In genomic region chr6:114071564-114071963, GRCm38 (mm10) we compare ENCODE assay signal across 10 mouse cellular contexts. TPM values are rescaled to one million over a fixed set of nuclear protein-coding genes. Genes with fewer than 3 reads are reported as not detected.
DNase-seq lines count a peak whose midpoint lies in the region; ATAC-seq lines count a peak whose summit lies in the region.
"Had no signal": no experiment of that assay in that cellular context is flagged by ENCODE, and none has a peak within 500 bp of the region (broad histone marks: within the 10 kb centered on the region; RNA-seq: fewer than 3 reads in every experiment).

No protein-coding gene starts in this region.

- no peak overlapping the region for H3K27ac ChIP-seq in liver, embryonic 12.5 days
- H3K27ac ChIP-seq in forebrain, embryonic 15.5 days (replicated peaks) = no peak overlapping the region

- H3K9ac ChIP-seq in liver, embryonic 12.5 days = no peak overlapping the region
- no peak overlapping the region for H3K9ac ChIP-seq in forebrain, embryonic 15.5 days (replicated peaks)

- H3K9me3 ChIP-seq in liver, embryonic 12.5 days (replicated peaks) = no peaks in the 10 kb centered on the region
- no peaks in the 10 kb centered on the region for H3K9me3 ChIP-seq in forebrain, embryonic 15.5 days

- H3K27me3 ChIP-seq in liver, embryonic 12.5 days (replicated peaks) = no peaks in the 10 kb centered on the region; the same call in 1 of the 2 replicates
- no peaks in the 10 kb centered on the region for H3K27me3 ChIP-seq in forebrain, embryonic 15.5 days

- H3K4me2 ChIP-seq in liver, embryonic 12.5 days = no peak overlapping the region
- no peak overlapping the region for H3K4me2 ChIP-seq in forebrain, embryonic 15.5 days (replicated peaks)

- H3K4me1 ChIP-seq in liver, embryonic 12.5 days = no peaks in the 10 kb centered on the region
- no peaks in the 10 kb centered on the region for H3K4me1 ChIP-seq in forebrain, embryonic 15.5 days

- H3K4me3 ChIP-seq in liver, embryonic 12.5 days = no peak overlapping the region
- no peak overlapping the region for H3K4me3 ChIP-seq in forebrain, embryonic 15.5 days
- H3K4me3 ChIP-seq: erythroblast, embryonic 14.5 days had no signal

- ATAC-seq in liver, embryonic 12.5 days = no peak
- ATAC-seq in forebrain, embryonic 15.5 days (replicated peaks) = 0 out of 2 replicates have a peak, but pooled peaks have one; percentile 63

- DNase-seq in liver = peak; percentile 25
- peak; percentile 74 for DNase-seq in NIH3T3 (ENCODE audit: low read depth)
- DNase-seq in cerebellum, adult 18-20 months = peak; percentile 75 to 81
- DNase-seq in layer of hippocampus, postnatal 36 days = peak; percentile 39 to 49
- DNase-seq in naive thymus-derived CD4-positive, alpha-beta T cell, adult 2 months (ENCODE audit: low read depth) = peak; percentile 9
- no peak for DNase-seq in spleen, adult 12 weeks (ENCODE audit: low spot score)

- no peaks in the 10 kb centered on the region for H3K36me3 ChIP-seq in liver, embryonic 12.5 days
- no peaks in the 10 kb centered on the region for H3K36me3 ChIP-seq in forebrain, embryonic 15.5 days

- 6% methylated on average over 4 of the region's 4 CpGs for WGBS in liver, embryonic 12.5 days (ENCODE audit: insufficient replicate concordance)
- 4% methylated on average over 4 of the region's 4 CpGs for WGBS in forebrain, embryonic 15.5 days

RNA-seq across cellular contexts. Expression of gene Atp2b2, which starts 29.2 kb away (rescaled TPM):
- polyA plus RNA-seq in liver, embryonic 12.5 days (2016; fragmentation: Nextera tagmentation; extraction: Ambion mirVana) = 0.30 and 0.35 TPM in 2 replicates
- polyA plus RNA-seq in forebrain, embryonic 15.5 days (2015; fragmentation: Nextera tagmentation; extraction: Ambion mirVana) = 26.6 and 28.8 TPM in 2 replicates
- total RNA-seq in layer of hippocampus, postnatal 36 days (2021) = 100 to 1,000 TPM; 324 to 330 TPM
- polyA plus RNA-seq: erythroblast, embryonic 14.5 days had no signal

RNA-seq across cellular contexts. Expression of gene Slc6a11, which starts 59.5 kb away (rescaled TPM):
- not detected in 2 replicates for polyA plus RNA-seq in liver, embryonic 12.5 days (2016; fragmentation: Nextera tagmentation; extraction: Ambion mirVana)
- 10.7 and 16.4 TPM in 2 replicates for polyA plus RNA-seq in forebrain, embryonic 15.5 days (2015; fragmentation: Nextera tagmentation; extraction: Ambion mirVana)
- total RNA-seq in layer of hippocampus, postnatal 36 days (2021) = 10 to 100 TPM; 85.6 to 92.5 TPM
- polyA plus RNA-seq: erythroblast, embryonic 14.5 days; liver, embryonic 16.5 days had no signal

Comparison
In these comparisons a context has a peak if more than half of its experiments do, and no peak if none do; other contexts are left out.
1. RNA of gene Atp2b2, which starts 29.2 kb away (polyA plus RNA-seq): 26.6 to 28.8 TPM in forebrain, embryonic 15.5 days; 0.30 to 0.35 TPM in liver, embryonic 12.5 days; every median in the first group is over 10 times any median in the second.
2. RNA of gene Slc6a11, which starts 59.5 kb away (polyA plus RNA-seq): 10.7 to 16.4 TPM in forebrain, embryonic 15.5 days; not detected in liver, embryonic 12.5 days; every median in the first group is over 10 times any median in the second.